Mouse (Mus musculus): ENCODE data around the gene Sncg. TPM values are rescaled to one million over a fixed set of nuclear protein-coding genes. Genes with fewer than 3 reads are reported as not detected.

Gene Sncg
- polyA plus RNA-seq, 1 experiment, result 6.6 TPM

- H3K27ac ChIP-seq (ENCODE audit: insufficient read depth, low read length), result no peak overlapping the region
- H3K4me3 ChIP-seq (ENCODE audit: insufficient read depth, low read length), result no peak overlapping the region
- peaks cover 4% of the 10 kb centered on the region for H3K4me1 ChIP-seq (ENCODE audit: control insufficient read depth, insufficient read depth, low read length)
- no peak for TF ChIP-seq POLR2A (IDR thresholded peaks at IDR 0.05; ENCODE audit: low read depth, low read length)
- no peak for TF ChIP-seq CTCF (IDR thresholded peaks at IDR 0.05; ENCODE audit: borderline replicate concordance, insufficient read depth, low read length)
These were observed 12.5 kb downstream of the Sncg start for GRCm38 (mm10) chr14:34362135-34362534.

DNA sequence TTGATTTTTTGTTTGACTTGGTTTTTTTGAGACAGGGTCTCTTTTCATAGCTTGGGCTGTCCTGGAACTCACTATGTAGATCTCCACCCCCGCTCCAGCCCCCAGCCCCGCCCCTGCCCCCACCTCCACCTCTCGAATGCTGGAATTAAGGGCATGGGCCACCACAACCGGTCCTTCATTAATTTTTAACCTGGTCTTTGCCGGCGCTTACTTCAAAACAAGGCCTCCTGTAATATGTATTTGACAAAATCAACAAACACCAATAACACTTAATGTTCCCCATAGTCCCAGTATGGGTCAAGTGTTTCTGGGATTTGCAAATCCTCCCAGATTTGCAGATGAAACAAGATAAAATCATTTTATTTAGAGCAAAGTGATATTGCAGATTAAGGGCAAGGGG is 14.3 kb downstream of the Sncg start:
- TF ChIP-seq POLR2A (IDR thresholded peaks at IDR 0.05; ENCODE audit: low read depth, low read length), result no peak
- TF ChIP-seq CTCF (IDR thresholded peaks at IDR 0.05; ENCODE audit: borderline replicate concordance, insufficient read depth, low read length), result no peak
- Histone ChIP-seq H3K4me1 (ENCODE audit: control insufficient read depth, insufficient read depth, low read length) (peaks cover 4% of the 10 kb centered on the region), H3K4me3 (ENCODE audit: insufficient read depth, low read length) (no peak overlapping the region), H3K27ac (ENCODE audit: insufficient read depth, low read length) (no peak overlapping the region)

DNA sequence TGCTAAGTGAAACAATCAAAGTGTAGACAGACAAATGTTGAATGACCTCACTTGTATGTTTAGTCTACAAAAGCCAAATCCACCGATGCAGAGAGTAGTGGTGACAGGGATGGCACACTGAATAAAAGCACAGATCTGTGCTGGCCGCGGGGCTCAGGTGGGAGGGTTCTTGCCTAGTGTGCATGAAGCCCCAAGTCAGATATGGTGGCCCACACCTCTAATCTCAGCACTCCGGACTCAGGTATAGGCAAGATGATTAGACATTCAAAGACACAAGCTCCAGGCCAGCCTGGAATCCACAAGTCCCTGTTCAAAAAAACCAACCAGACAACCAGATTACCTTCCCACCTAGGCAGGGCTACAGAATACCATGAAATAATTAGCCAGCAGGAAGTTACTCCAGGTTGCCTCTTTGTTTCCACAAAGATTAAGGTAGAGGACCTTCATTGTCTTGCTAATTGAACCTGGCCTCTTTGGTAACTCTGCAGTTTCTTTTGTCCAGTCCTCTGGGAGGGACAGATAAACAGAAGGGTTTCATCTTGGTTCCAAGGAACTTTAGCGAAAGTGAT is 14.8 kb downstream of the Sncg start:
- H3K4me1 ChIP-seq (ENCODE audit: control insufficient read depth, insufficient read depth, low read length), result peaks cover 4% of the 10 kb centered on the region
- TF ChIP-seq POLR2A (IDR thresholded peaks at IDR 0.05; ENCODE audit: low read depth, low read length), result no peak
- no peak for TF ChIP-seq CTCF (IDR thresholded peaks at IDR 0.05; ENCODE audit: borderline replicate concordance, insufficient read depth, low read length)
- no peak overlapping the region for H3K27ac ChIP-seq (ENCODE audit: insufficient read depth, low read length)
- no peak overlapping the region for H3K4me3 ChIP-seq (ENCODE audit: insufficient read depth, low read length)

GRCm38 (mm10) chr14:34357671-34358455 is 16.7 kb downstream of the Sncg start:
- TF ChIP-seq CTCF (IDR thresholded peaks at IDR 0.05; ENCODE audit: borderline replicate concordance, insufficient read depth, low read length) (no peak), POLR2A (IDR thresholded peaks at IDR 0.05; ENCODE audit: low read depth, low read length) (no peak)
- H3K4me3 ChIP-seq (ENCODE audit: insufficient read depth, low read length), result no peak overlapping the region
- H3K27ac ChIP-seq (ENCODE audit: insufficient read depth, low read length), result peak overlapping the region; percentile 27
- H3K4me1 ChIP-seq (ENCODE audit: control insufficient read depth, insufficient read depth, low read length), result peaks cover 4% of the 10 kb centered on the region

DNA sequence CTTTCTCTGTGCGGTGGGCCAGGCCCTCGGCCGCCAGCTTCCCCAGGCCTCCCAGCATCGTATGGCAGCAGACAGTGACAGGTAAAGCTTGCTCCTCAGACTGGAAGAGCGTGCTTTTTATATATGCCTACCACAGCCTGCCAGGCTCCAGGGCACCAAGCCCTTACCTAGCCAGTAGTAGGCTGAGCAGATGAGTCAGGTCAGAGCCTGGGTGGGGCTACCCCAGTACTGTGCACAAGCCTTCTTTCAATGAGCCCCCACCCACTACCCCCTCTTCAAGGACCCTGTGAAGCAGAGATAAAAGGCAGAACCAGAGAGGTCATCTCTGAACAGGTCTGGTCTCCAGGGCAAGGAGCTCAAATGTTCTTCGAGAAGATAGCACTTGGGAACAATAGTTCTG is 19.3 kb downstream of the Sncg start, which contains the start of gene Fam25c:
TSS of gene Fam25c (minus strand) at position 133 of the 400 bp plus-strand sequence.
- H3K4me1 ChIP-seq (ENCODE audit: control insufficient read depth, insufficient read depth, low read length), result peaks cover 4% of the 10 kb centered on the region; the same call in 1 of the 2 replicates
- H3K4me3 ChIP-seq (ENCODE audit: insufficient read depth, low read length), result no peak within 1 kb of the TSS
- TF ChIP-seq POLR2A (IDR thresholded peaks at IDR 0.05; ENCODE audit: low read depth, low read length) (no peak), CTCF (IDR thresholded peaks at IDR 0.05; ENCODE audit: borderline replicate concordance, insufficient read depth, low read length) (no peak)
- no peak within 1 kb of the TSS for H3K27ac ChIP-seq (ENCODE audit: insufficient read depth, low read length)

DNA sequence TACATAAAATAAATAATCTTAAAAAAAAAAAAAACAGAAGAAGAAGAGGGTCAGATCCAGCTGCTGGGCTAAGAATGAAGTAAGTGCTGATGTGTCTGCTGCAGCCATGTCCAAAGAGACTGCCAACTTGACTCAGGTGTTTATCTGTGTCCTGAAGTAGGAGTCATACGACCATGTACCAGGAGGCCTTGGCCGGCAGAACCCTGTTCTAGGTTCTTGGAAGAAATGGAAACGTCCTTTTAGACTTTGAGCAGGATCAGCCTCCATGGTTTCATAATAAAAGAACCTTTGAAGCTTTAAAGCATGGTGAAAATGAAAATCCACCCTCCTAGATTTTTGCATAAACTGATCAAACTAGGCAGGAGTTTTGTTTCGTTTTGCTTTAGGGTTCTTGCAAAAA is 20.1 kb downstream of the Sncg start:
- TF ChIP-seq POLR2A (IDR thresholded peaks at IDR 0.05; ENCODE audit: low read depth, low read length) (no peak), CTCF (IDR thresholded peaks at IDR 0.05; ENCODE audit: borderline replicate concordance, insufficient read depth, low read length) (no peak)
- Histone ChIP-seq H3K4me3 (ENCODE audit: insufficient read depth, low read length) (no peak overlapping the region), H3K27ac (ENCODE audit: insufficient read depth, low read length) (no peak overlapping the region), H3K4me1 (ENCODE audit: control insufficient read depth, insufficient read depth, low read length) (peaks cover 4% of the 10 kb centered on the region; the same call in 1 of the 2 replicates)

GRCm38 (mm10) chr14:34353326-34353725 is 21.3 kb downstream of the Sncg start:
- no peak overlapping the region for H3K27ac ChIP-seq (ENCODE audit: insufficient read depth, low read length)
- peaks cover 1% of the 10 kb centered on the region; the same call in 1 of the 2 replicates for H3K4me1 ChIP-seq (ENCODE audit: control insufficient read depth, insufficient read depth, low read length)
- no peak overlapping the region for H3K4me3 ChIP-seq (ENCODE audit: insufficient read depth, low read length)
- TF ChIP-seq CTCF (IDR thresholded peaks at IDR 0.05; ENCODE audit: borderline replicate concordance, insufficient read depth, low read length), result no peak
- no peak for TF ChIP-seq POLR2A (IDR thresholded peaks at IDR 0.05; ENCODE audit: low read depth, low read length)

- no peak overlapping the region for H3K4me3 ChIP-seq (ENCODE audit: insufficient read depth, low read length)
- TF ChIP-seq CTCF (IDR thresholded peaks at IDR 0.05; ENCODE audit: borderline replicate concordance, insufficient read depth, low read length) (no peak), POLR2A (IDR thresholded peaks at IDR 0.05; ENCODE audit: low read depth, low read length) (no peak)
- H3K27ac ChIP-seq (ENCODE audit: insufficient read depth, low read length), result no peak overlapping the region
- H3K4me1 ChIP-seq (ENCODE audit: control insufficient read depth, insufficient read depth, low read length), result no peaks in the 10 kb centered on the region
These were observed 22.1 kb downstream of the Sncg start for GRCm38 (mm10) chr14:34352523-34352922.

- H3K4me3 ChIP-seq (ENCODE audit: insufficient read depth, low read length), result no peak overlapping the region
- H3K27ac ChIP-seq (ENCODE audit: insufficient read depth, low read length), result no peak overlapping the region
- TF ChIP-seq CTCF (IDR thresholded peaks at IDR 0.05; ENCODE audit: borderline replicate concordance, insufficient read depth, low read length), result no peak
- no peaks in the 10 kb centered on the region for H3K4me1 ChIP-seq (ENCODE audit: control insufficient read depth, insufficient read depth, low read length)
These were observed 22.9 kb downstream of the Sncg start for GRCm38 (mm10) chr14:34351660-34352059.

DNA sequence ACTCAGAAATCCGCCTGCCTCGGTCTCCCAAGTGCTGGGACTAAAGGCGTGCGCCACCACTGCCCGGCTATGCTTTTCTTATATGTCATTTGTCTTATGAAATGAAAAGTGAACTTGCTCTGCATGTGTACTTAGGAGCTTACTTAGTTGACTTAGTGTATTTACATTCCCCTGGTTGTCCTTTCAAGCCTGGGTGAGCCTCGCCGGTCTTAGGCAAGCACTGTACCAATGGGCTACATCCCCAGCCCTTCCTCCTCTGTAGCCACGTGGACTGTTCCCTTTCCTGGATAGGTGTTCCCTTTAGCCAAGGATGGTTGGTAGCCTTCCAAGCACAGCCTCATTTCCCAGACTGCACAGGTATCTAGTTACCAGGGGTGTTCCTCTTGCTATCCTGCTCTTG is 25.6 kb downstream of the Sncg start:
- H3K4me3 ChIP-seq (ENCODE audit: insufficient read depth, low read length), result no peak overlapping the region
- H3K27ac ChIP-seq (ENCODE audit: insufficient read depth, low read length), result no peak overlapping the region
- H3K4me1 ChIP-seq (ENCODE audit: control insufficient read depth, insufficient read depth, low read length), result 0 out of 2 replicates have a peak, but pooled peaks cover 3% of the 10 kb centered on the region
- TF ChIP-seq POLR2A (IDR thresholded peaks at IDR 0.05; ENCODE audit: low read depth, low read length) (no peak), CTCF (IDR thresholded peaks at IDR 0.05; ENCODE audit: borderline replicate concordance, insufficient read depth, low read length) (no peak)

Measured in embryonic fibroblast, embryonic 13.5 days (primary cell).